Mouse (Mus musculus) E14TG2a.4 (cell line): ENCODE data around the gene Morn3.

Source experiments
- H3K27me3 ChIP-seq: 2 replicates; pipeline ENCODE4 v1.6.1; 2014; ENCODE audit warnings: low read length, control low read depth; ENCODE audit not compliant: insufficient read depth
- H3K36me3 ChIP-seq: 2 replicates; pipeline ENCODE4 v1.6.1; 2014; ENCODE audit warnings: low read length, control low read depth; ENCODE audit not compliant: insufficient read depth
- H3K4me1 ChIP-seq: replicated peaks from 2 replicates; pipeline ENCODE4 v1.6.1; 2014; ENCODE audit warnings: low read depth, low read length, control low read depth
- H3K4me3 ChIP-seq: replicated peaks from 2 replicates; pipeline ENCODE4 v1.5.1; 2014; ENCODE audit warnings: mild to moderate bottlenecking, low read length
- H3K9me3 ChIP-seq: 2 replicates; pipeline ENCODE4 v1.6.1; 2014; ENCODE audit warnings: low read length, control low read depth
- CTCF ChIP-seq: conservative IDR thresholded peaks from 2 replicates; pipeline ENCODE4 v1.5.1; 2014; ENCODE audit warnings: low read length
- NANOG ChIP-seq: IDR thresholded peaks from 2 replicates; pipeline ENCODE4 v1.6.1; 2014; ENCODE audit warnings: borderline replicate concordance, low read length, mixed read lengths
- POU5F1 ChIP-seq: IDR thresholded peaks from 2 replicates; pipeline ENCODE4 v1.6.1; 2014; ENCODE audit warnings: low read length, borderline replicate concordance

The Morn3 gene

DNA sequence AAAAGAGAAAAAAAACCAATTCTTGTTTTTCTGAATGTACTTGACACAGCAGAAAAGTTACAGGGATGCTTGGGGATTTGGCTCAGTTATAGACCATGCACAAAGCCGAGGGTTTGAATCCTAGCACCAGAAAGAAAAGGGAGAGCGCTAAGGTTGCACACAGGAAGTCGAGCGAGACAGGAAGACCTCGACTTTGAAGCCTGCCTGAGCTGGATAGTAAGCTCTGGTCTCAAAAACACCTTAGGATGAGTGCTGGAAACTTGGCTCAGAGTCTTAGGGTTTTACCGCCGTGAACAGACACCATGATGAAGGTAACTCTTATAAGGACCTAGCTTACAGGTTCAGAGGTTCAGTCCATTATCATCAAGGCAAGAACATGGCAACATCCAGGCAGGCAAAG, 25.4 kb downstream of the Morn3 start:
- H3K9me3 ChIP-seq = no peaks in the 10 kb centered on the region
- H3K4me1 ChIP-seq = peaks cover 93% of the 10 kb centered on the region
- no peaks in the 10 kb centered on the region for H3K27me3 ChIP-seq
- H3K4me3 ChIP-seq = no peak overlapping the region
- TF ChIP-seq CTCF (no peak), NANOG (no peak), POU5F1 (no peak)
- peaks cover 37% of the 10 kb centered on the region for H3K36me3 ChIP-seq

DNA sequence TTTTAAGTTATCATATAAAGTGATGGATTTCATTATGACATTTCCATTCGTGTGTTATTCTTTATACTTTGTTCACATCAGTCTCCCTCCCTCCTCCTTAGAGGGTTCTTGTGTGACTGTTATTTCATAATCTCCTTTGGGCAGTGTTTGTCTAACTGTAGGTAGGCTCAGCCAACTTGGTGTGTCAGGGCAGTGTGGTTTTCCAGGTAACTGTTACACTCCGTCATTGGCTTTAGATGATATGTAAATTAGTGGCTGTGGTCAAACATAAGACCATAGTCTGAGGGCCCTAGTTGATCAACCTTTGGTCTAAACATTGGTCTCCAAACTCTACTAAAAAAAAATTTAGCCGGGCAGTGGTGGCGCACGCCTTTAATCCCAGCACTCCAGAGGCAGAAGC, 26.4 kb downstream of the Morn3 start:
- Histone ChIP-seq H3K4me3 (no peak overlapping the region), H3K27me3 (no peaks in the 10 kb centered on the region), H3K36me3 (peaks cover 37% of the 10 kb centered on the region), H3K4me1 (peaks cover 92% of the 10 kb centered on the region), H3K9me3 (no peaks in the 10 kb centered on the region)
- TF ChIP-seq NANOG (no peak), CTCF (no peak), POU5F1 (no peak)

DNA sequence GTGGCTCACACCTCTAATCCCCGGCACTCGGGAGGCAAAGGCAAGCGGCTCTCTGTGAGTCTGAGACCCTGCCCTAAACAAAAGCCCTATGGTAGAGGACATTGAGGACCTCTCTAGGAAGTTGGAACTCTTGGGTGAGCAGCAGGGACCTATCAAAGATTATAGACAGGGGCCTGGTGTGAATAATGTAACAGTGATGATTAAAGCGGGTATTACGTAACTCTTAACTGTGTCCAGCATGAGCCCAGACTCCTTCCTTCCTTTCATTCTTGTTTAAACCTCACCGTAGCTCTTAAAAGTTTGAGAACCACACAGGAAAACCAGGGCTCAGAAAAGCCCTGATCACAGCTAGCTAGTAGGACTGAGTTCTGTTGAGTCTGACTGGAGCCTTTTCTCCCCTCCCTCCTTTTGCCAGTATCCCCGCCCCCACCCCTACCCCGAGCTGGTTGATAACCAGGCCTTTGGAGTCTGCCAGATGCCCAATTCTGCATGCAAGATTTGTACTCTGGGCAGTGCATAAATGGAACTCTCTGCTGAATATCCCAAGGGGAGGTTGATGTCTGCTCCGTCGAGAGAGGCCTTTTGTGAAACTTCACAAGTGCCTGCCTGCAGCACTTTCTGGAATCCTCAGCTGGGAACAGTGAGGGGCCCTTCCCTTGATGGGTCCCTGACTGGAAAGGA, 27.3 kb downstream of the Morn3 start:
- H3K27me3 ChIP-seq = no peaks in the 10 kb centered on the region
- H3K4me1 ChIP-seq = peaks cover 86% of the 10 kb centered on the region
- H3K4me3 ChIP-seq = no peak overlapping the region
- H3K36me3 ChIP-seq = peaks cover 32% of the 10 kb centered on the region
- no peak for TF ChIP-seq NANOG
- no peak for TF ChIP-seq CTCF
- TF ChIP-seq POU5F1 = no peak
- 0 out of 2 replicates have a peak, but pooled peaks cover 2% of the 10 kb centered on the region for H3K9me3 ChIP-seq

DNA sequence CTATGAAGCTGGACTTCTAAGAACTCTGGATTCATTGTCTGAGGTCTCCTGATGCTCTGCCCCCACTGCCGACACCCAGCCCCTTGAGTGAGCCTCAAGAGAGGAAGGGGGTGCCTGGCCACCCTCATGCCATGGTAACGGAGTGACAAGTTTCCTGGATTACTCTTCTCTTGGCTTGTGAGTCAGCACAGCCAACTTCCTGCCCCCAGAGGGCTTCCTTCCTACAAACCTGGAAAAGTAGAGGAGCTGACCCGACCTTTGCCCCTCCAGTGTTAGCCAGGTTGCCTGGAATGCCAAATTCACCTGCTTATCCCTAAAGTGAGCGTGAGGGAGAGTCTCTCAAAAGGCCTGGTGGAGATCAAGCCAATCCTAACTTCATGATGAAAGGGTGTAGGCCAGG, 29.3 kb downstream of the Morn3 start:
- Histone ChIP-seq H3K4me1 (peaks cover 86% of the 10 kb centered on the region), H3K27me3 (no peaks in the 10 kb centered on the region), H3K4me3 (peak overlapping the region; percentile 8; the same call in 1 of the 2 replicates), H3K9me3 (0 out of 2 replicates have a peak, but pooled peaks cover 4% of the 10 kb centered on the region), H3K36me3 (peaks cover 32% of the 10 kb centered on the region)
- no peak for TF ChIP-seq NANOG
- TF ChIP-seq CTCF = no peak
- no peak for TF ChIP-seq POU5F1

DNA sequence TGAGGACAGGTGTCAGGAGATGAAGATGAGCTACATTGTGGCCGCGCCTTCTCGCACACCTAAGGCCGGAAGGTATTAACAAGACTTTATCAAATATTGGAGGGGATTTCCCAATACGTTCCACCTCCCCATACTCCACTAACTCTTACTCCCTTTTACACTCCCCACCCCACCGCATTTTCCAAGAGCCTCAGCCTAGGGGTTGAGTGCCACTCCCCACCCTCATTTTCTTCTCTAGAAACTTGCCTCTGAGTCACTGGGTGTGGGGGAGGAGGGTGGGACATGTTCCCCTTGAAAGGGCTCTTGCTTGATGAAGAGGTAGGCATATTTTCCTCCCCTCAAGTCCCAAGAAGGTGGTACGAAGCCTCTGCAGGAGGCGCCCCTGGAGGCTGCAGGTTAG, 30.9 kb downstream of the Morn3 start:
- Histone ChIP-seq H3K4me1 (peaks cover 79% of the 10 kb centered on the region), H3K4me3 (peak overlapping the region; percentile 92), H3K9me3 (0 out of 2 replicates have a peak, but pooled peaks cover 4% of the 10 kb centered on the region), H3K27me3 (no peaks in the 10 kb centered on the region), H3K36me3 (peaks cover 32% of the 10 kb centered on the region)
- TF ChIP-seq POU5F1 (no peak), NANOG (no peak), CTCF (no peak)

DNA sequence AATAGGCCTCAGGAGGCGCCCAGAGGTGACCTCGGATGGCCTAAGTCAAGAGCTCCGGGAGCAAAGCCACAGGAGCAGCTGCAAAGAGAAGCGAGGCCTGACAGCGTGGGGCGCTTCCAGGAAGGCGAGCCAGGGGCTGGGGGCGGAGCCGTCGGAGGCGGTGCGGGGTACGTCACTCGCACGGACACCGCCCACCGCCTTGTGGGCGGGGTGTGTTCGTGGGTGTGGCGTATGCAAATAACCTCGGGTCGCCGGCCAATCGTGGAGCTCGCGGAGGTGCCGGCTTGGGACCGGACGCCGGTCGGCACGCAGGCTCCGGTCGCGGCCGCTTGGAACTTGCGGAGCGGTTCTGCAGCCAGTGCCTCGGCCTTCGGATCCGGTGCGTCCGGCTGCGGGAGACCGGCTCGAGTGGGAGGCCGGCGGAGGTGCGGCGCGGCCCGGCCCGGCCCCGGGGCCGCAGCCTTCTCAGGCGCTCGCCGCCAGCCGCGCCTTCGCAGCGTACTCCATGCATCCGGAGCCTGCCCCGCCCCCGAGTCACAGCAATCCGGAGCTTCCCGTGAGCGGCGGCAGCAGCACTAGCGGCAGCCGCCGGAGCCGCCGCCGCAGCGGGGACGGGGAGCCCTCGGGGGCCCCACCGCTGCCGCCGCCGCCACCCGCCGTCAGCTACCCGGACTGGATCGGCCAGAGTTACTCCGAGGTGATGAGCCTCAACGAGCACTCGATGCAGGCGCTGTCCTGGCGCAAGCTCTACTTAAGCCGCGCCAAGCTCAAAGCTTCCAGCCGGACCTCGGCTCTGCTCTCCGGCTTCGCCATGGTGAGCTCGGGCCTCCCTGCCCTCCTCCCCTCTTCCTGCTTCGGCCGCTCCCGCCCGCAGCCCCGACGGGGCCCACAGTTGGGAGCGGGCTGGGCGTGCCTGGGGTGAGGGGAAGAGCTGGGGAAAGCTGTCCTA, 31.8 kb downstream of the Morn3 start, which contains the start of gene Orai1:
TSS of gene Orai1 (plus strand) at position 322 of the 949 bp plus-strand sequence.
- Histone ChIP-seq H3K27me3 (no peaks in the 10 kb centered on the region), H3K9me3 (0 out of 2 replicates have a peak, but pooled peaks cover 4% of the 10 kb centered on the region), H3K36me3 (peaks cover 32% of the 10 kb centered on the region), H3K4me1 (peaks cover 78% of the 10 kb centered on the region), H3K4me3 (peak within 1 kb of the TSS; percentile 92)
- TF ChIP-seq POU5F1 = no peak
- TF ChIP-seq NANOG = no peak
- no peak for TF ChIP-seq CTCF

DNA sequence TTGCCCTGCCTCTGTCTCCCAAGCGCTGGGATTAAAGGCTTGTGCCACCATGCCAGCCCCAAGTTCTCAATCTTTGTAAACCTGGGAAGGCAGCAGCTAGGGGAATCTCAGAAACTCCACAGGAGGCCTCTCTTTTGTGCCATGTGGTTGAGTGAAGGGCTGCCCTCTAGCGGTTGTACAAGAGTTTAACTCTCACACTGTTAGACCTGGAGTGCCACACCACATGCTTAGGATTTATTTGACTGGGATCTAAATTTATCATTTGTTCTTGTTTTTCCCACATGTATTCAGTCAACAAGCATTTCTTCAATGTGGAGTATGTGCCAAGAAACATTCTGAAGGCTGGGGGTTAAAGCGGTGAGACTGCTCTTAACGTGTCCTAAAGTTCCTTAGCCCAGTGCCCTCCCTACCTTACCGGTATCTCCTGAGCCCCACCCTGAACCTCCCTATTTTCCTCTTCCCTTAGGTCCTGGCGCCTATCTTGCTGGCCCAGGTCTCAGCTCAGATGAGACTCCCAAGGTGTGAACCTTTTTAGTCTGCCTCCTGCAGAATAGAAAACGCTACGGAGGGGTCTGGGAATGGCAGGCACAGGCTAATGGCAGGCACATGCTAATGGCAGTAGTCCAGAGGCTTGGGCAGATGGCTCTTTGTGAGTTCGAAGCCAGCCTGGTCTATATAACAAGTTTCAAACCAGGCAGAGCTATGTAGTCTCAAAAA, 33.1 kb downstream of the Morn3 start:
- Histone ChIP-seq H3K27me3 (no peaks in the 10 kb centered on the region), H3K36me3 (peaks cover 20% of the 10 kb centered on the region), H3K9me3 (0 out of 2 replicates have a peak, but pooled peaks cover 4% of the 10 kb centered on the region), H3K4me1 (peaks cover 73% of the 10 kb centered on the region), H3K4me3 (0 out of 2 replicates have a peak overlapping the region, but pooled peaks have one; percentile 11)
- peak; percentile 63 for TF ChIP-seq CTCF
- no peak for TF ChIP-seq POU5F1

DNA sequence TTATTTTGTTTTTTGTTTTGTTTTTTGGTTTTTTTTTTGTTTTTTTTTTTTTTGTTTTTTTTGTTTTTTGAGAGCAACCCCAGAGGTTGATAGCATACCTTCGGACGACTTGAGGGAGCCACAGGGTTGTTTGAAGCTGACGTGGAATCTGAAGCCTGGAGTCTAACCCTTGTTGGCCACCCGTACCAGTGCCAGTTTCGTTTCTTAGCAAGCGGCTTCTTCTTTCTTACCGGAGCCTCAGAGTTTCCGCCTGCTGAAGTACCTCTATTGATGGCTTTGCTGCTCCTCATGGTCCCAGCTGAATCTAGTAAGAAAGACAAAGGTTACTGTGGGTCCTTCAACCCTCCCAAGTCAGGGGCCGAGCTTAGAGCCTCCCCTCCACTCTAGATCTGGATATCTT, 35.1 kb downstream of the Morn3 start:
- H3K9me3 ChIP-seq = 0 out of 2 replicates have a peak, but pooled peaks cover 4% of the 10 kb centered on the region
- H3K27me3 ChIP-seq = no peaks in the 10 kb centered on the region
- H3K4me3 ChIP-seq = no peak overlapping the region
- TF ChIP-seq CTCF = no peak
- TF ChIP-seq POU5F1 = no peak
- TF ChIP-seq NANOG = no peak
- peaks cover 53% of the 10 kb centered on the region for H3K4me1 ChIP-seq
- H3K36me3 ChIP-seq = no peaks in the 10 kb centered on the region
